Mouse (Mus musculus) v-Abl transformed pro-B cells (cell line): ENCODE data around the gene Pigq.

Experiments
- in situ Hi-C, 2 experiments: fragments of 400-800 bp; cut with MboI; formaldehyde crosslinking; loops; one replicate each; pipeline ENCODE4 v1.15.1; 2025; ENCODE audit not compliant: unreplicated experiment in 2 of 2

Gene Pigq

GRCm38 (mm10) chr17:25944366-25945163 lies at the start of gene Pigq, which contains the start of gene Nhlrc4:
TSS of gene Pigq (minus strand) at chr17:25944936.
TSS of gene Nhlrc4 (minus strand) at chr17:25944961.
- in situ Hi-C loops = no loop called here

- in situ Hi-C loops = no loop called here
Measured at GRCm38 (mm10) chr17:25993489-25993888, 48.8 kb upstream of the Pigq start.

GRCm38 (mm10) chr17:25992274-25992673 lies 47.5 kb upstream of the Pigq start:
- in situ Hi-C loops = no loop called here

- in situ Hi-C loops = no loop called here
Measured at GRCm38 (mm10) chr17:25990331-25990730, 45.6 kb upstream of the Pigq start.

- in situ Hi-C loops = no loop called here
Measured at GRCm38 (mm10) chr17:25985306-25986294, 40.9 kb upstream of the Pigq start, which contains the start of gene Capn15. TSS of gene Capn15 (minus strand) at chr17:25985796.

GRCm38 (mm10) chr17:25984556-25985305 lies 40.0 kb upstream of the Pigq start:
- in situ Hi-C loops = no loop called here

- in situ Hi-C loops = no loop called here
Measured at GRCm38 (mm10) chr17:25984066-25984465, 39.3 kb upstream of the Pigq start.

GRCm38 (mm10) chr17:25982913-25983312 lies 38.2 kb upstream of the Pigq start:
- in situ Hi-C loops = no loop called here

GRCm38 (mm10) chr17:25980854-25981253 lies 36.1 kb upstream of the Pigq start:
- in situ Hi-C loops = no loop called here

GRCm38 (mm10) chr17:25979829-25980738 lies 35.3 kb upstream of the Pigq start:
- in situ Hi-C loops = no loop called here

GRCm38 (mm10) chr17:25970954-25971707 lies 26.4 kb upstream of the Pigq start:
- in situ Hi-C loops = no loop called here

GRCm38 (mm10) chr17:25970448-25970847 lies 25.7 kb upstream of the Pigq start:
- in situ Hi-C loops = no loop called here

GRCm38 (mm10) chr17:25968176-25968575 lies 23.4 kb upstream of the Pigq start:
- in situ Hi-C loops = no loop called here

GRCm38 (mm10) chr17:25967652-25968051 lies 22.9 kb upstream of the Pigq start:
- in situ Hi-C loops = no loop called here

- in situ Hi-C loops = no loop called here
Measured at GRCm38 (mm10) chr17:25964271-25964670, 19.5 kb upstream of the Pigq start.

GRCm38 (mm10) chr17:25962413-25962905 lies 17.7 kb upstream of the Pigq start:
- in situ Hi-C loops = no loop called here

GRCm38 (mm10) chr17:25961566-25961965 lies 16.8 kb upstream of the Pigq start:
- in situ Hi-C loops = no loop called here

- in situ Hi-C loops = no loop called here
Measured at GRCm38 (mm10) chr17:25959630-25960467, 15.1 kb upstream of the Pigq start.
